Mouse (Mus musculus) spleen, postnatal 4 days (tissue): ENCODE measurements around the gene Tspan5.

Source experiments
- DNase-seq, 2 experiments: peaks; one replicate each; pipeline ENCODE4 v3.0.0; 2022; ENCODE audit warnings: low spot score in 2 of 2

Tspan5 gene

GRCm38 (mm10) chr3:138876931-138877361 lies 135.0 kb downstream of the Tspan5 start:
- DNase-seq, result no peak

- no peak for DNase-seq
Observed at GRCm38 (mm10) chr3:138877741-138878140, 135.7 kb downstream of the Tspan5 start.

GRCm38 (mm10) chr3:138880999-138881724 lies 139.2 kb downstream of the Tspan5 start:
- DNase-seq, result no peak

- DNase-seq, result no peak
Observed at GRCm38 (mm10) chr3:138881725-138882347, 139.8 kb downstream of the Tspan5 start.

- no peak for DNase-seq
Observed at GRCm38 (mm10) chr3:138886121-138886520, 144.1 kb downstream of the Tspan5 start.

- DNase-seq, result no peak
Observed at GRCm38 (mm10) chr3:138889214-138889613, 147.2 kb downstream of the Tspan5 start.

- no peak for DNase-seq
Observed at GRCm38 (mm10) chr3:138889769-138890295, 147.8 kb downstream of the Tspan5 start.

GRCm38 (mm10) chr3:138893520-138893919 lies 151.5 kb downstream of the Tspan5 start:
- DNase-seq, result no peak

- DNase-seq, result no peak
Observed at GRCm38 (mm10) chr3:138897500-138897899, 155.5 kb downstream of the Tspan5 start.

- no peak for DNase-seq
Observed at GRCm38 (mm10) chr3:138898055-138898454, 156.1 kb downstream of the Tspan5 start.

GRCm38 (mm10) chr3:138900571-138901141 lies 158.7 kb downstream of the Tspan5 start:
- no peak for DNase-seq

GRCm38 (mm10) chr3:138905678-138906077 lies 163.7 kb downstream of the Tspan5 start:
- no peak for DNase-seq

GRCm38 (mm10) chr3:138906112-138906880 lies 164.3 kb downstream of the Tspan5 start:
- no peak for DNase-seq

- no peak for DNase-seq
Observed at GRCm38 (mm10) chr3:138909313-138909712, 167.3 kb downstream of the Tspan5 start.

- DNase-seq, result no peak
Observed at GRCm38 (mm10) chr3:138912504-138912903, 170.5 kb downstream of the Tspan5 start.

- DNase-seq, result no peak
Observed at GRCm38 (mm10) chr3:138914626-138915288, 172.8 kb downstream of the Tspan5 start.

GRCm38 (mm10) chr3:138916591-138916990 lies 174.6 kb downstream of the Tspan5 start:
- DNase-seq, result no peak

- DNase-seq, result no peak
Observed at GRCm38 (mm10) chr3:138917016-138917415, 175.0 kb downstream of the Tspan5 start.

GRCm38 (mm10) chr3:138918241-138918640 lies 176.2 kb downstream of the Tspan5 start:
- no peak for DNase-seq

- no peak for DNase-seq
Observed at GRCm38 (mm10) chr3:138926161-138926560, 184.2 kb downstream of the Tspan5 start.

- no peak for DNase-seq
Observed at GRCm38 (mm10) chr3:138927437-138927836, 185.4 kb downstream of the Tspan5 start.
